Mouse (Mus musculus): ENCODE data around the gene Arhgap35.
A peak's percentile ranks its signal among the peaks of the same experiment; 100 is the strongest.
"Not testable (repeated sequence)": the region's sequence is repeated elsewhere in the genome, so short reads cannot be mapped to it uniquely, and the experiment has no call there.

Arhgap35 gene

GRCm38 (mm10) chr7:16614888-16615715, at the start of gene Arhgap35:
Gene Arhgap35 (minus strand): TSS chr7:16614993.
- peak; percentile 99 for DNase-seq (ENCODE audit: low read depth, low spot score)

DNA sequence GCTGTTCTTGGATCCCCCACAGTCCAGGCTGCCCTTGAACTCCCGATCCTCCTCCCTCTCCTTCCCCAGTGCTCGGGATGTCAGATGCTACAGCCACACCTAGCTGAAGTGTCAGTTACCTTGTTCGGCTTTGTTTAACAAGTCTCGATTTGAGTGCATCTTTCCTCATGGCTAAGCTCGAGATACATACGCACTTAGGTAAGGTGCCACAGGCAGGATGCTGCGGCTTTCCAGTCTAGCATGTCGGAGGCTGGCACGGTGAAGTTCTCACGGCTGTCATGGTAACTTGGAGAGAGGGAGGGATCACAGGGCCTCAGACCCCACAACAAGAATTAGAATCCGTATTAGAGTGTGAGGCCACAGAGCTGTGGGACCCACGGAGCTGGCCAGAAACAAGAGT, 29.5 kb upstream of the Arhgap35 start:
- DNase-seq (ENCODE audit: low read depth, low spot score) = no peak

DNA sequence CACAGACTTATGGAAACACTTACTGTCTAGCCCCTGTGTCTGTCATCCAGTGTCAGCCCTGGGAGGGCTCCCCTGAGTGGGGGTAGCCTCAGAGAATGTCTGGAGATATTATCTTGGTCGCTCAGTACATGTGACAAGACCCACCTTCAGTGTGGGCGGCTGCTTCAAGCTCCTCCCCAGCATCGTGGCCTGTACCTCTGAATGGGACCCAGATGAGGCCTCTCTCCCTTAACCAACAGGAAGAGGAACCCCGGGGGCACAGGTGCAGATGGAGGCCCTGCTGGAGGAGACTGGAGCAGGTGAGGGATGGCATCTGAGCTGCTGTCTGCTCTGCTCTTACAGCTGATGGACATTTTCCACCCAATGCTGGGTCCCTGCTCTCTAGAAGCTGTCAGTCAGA, 28.3 kb upstream of the Arhgap35 start:
- not testable (repeated sequence) for DNase-seq (ENCODE audit: low read depth, low spot score)

GRCm38 (mm10) chr7:16639028-16639427, 24.2 kb upstream of the Arhgap35 start:
- no peak for DNase-seq (ENCODE audit: low read depth, low spot score)

- no peak for DNase-seq (ENCODE audit: low read depth, low spot score)
Observed at GRCm38 (mm10) chr7:16635116-16635515, 20.3 kb upstream of the Arhgap35 start.

- not testable (repeated sequence) for DNase-seq (ENCODE audit: low read depth, low spot score)
Observed at GRCm38 (mm10) chr7:16633913-16634312, 19.1 kb upstream of the Arhgap35 start.

GRCm38 (mm10) chr7:16631932-16632331, 17.1 kb upstream of the Arhgap35 start:
- DNase-seq (ENCODE audit: low read depth, low spot score) = no peak

DNA sequence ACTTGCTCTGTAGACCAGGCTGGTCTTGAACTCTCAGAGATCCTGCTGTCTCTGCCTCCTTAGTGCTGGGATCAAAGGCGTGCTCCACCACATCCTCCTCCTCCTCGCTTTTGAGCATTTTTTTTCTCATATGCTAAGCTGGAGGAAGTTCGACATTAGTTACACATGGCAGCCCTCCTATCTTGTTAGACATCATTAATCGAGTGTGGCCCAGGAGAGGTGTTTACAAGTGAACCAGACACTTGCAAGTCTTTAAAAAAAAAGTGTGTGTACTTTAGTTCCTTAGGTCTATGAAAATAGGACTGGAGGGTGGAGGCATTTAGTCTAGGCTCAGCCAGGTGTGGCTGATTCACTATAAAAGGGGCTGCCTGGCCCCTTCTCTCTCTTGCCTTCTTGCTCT, 16.2 kb upstream of the Arhgap35 start:
- DNase-seq (ENCODE audit: low read depth, low spot score) = no peak

- peak; percentile 76 for DNase-seq (ENCODE audit: low read depth, low spot score)
Observed at GRCm38 (mm10) chr7:16629598-16630296, 15.0 kb upstream of the Arhgap35 start.

DNA sequence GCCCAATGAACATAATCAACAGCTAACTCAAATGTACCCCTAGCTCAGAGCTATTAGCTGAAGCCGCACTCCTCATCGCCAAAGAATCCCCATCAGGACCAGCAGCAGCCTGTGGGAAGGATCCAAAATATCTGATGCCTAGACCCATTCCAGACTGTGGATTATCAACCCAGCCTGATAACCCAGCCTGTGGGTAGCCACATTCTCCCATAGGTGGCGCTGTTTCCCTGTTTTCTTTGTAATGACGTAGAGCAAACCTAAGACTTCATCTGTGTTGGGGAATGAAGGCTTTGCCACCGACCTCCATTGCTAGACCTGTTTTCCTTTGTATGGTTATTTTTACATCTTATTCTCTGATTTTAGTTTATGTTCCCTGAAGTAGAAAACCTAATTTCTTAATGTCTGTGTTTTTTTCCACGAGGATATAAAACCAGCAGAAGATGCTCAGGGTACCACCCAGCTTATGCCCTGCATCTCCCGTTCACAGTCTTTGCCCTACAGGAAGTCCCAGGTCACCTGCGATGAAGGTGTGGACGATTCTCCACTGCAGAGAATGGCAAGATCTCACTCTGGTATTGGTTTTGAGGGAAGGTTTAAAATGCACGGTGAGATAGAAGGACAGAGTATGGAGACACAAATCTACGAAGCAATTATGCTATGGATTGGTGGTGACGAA, 13.4 kb upstream of the Arhgap35 start:
- DNase-seq (ENCODE audit: low read depth, low spot score) = peak; percentile 85

GRCm38 (mm10) chr7:16623687-16624086, 8.9 kb upstream of the Arhgap35 start:
- no peak for DNase-seq (ENCODE audit: low read depth, low spot score)

DNA sequence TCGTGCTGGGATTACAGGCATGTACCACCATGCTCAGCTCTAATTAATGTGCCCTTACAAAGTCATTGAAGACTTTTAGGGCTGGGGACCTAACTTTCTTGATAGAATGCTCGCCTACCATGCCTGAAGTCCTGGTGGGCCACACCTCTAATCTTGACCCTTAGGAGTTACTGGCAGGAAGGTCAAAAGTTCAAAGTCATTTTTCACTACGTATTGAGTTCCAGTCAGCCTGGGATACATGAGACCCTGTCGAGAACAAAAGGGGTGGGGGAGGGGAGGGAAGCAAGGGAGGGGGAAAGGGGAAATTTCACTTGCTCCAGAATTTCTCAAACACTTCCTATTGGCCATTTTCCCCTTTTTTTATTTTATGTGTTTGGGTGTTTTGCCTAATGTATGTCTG, 8.3 kb upstream of the Arhgap35 start:
- peak; percentile 18 for DNase-seq (ENCODE audit: low read depth, low spot score)

- no peak for DNase-seq (ENCODE audit: low read depth, low spot score)
Observed at GRCm38 (mm10) chr7:16621066-16621622, 6.4 kb upstream of the Arhgap35 start.

- DNase-seq (ENCODE audit: low read depth, low spot score) = peak; percentile 36
Observed at GRCm38 (mm10) chr7:16618661-16619211, 3.9 kb upstream of the Arhgap35 start.

DNA sequence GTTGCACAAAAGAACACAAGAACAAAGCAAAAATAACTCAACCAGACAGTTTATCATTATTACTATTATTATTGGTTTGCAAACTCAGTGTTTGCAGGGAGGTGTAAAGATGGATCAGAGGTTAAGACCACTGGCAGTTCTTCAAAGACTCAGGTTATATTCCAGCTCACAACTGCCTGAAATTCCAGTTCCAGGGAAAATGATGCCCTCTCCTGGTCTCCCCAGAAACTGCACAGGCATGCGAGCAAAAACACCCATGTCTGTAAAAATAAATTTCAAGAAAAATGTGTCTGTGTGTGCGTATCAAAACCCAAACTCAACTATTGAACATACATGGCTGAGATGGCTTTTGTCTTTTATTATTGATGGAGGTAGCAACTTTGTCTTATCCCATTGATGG, 2.3 kb upstream of the Arhgap35 start:
- DNase-seq (ENCODE audit: low read depth, low spot score) = peak; percentile 65

DNA sequence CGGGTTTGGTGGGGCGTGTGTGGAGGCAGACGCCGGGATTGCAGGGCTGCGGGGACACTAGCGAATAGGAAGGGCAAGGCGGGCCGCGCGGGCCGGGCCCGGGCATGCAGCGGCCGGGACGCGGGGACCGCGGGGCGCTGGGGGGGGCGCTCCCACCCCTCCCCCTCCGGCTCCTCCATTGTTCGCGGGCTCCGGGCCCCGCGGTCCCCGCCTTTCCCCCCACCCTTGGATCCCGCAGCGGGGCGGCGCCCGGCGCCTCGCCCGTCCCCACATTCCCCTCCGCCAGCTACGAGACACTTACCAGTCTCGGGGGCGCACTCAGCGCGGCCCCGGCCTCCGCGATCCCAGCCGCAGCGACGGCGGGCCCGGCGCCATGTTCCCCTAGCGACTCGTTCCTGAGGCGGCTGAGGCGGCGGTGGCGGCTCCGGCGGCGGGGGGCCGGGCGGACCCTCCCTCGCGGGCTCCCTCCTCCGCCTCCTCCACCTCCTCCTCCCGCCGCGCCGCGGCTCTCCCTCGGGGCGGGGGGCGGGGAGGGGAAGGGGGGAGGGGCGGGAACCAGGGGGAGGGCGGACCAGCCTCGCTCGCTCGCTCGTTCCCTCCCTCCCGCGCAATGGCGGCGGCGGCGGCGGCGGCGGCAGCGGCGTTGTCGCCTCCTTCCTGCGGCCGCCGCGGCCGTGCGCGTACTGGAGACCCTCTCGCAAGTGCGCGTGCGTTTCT, 464 bp downstream of the Arhgap35 start:
- DNase-seq (ENCODE audit: low read depth, low spot score) = peak; percentile 55

- peak; percentile 17 for DNase-seq (ENCODE audit: low read depth, low spot score)
Observed at GRCm38 (mm10) chr7:16613461-16614170, 1.2 kb downstream of the Arhgap35 start.

DNA sequence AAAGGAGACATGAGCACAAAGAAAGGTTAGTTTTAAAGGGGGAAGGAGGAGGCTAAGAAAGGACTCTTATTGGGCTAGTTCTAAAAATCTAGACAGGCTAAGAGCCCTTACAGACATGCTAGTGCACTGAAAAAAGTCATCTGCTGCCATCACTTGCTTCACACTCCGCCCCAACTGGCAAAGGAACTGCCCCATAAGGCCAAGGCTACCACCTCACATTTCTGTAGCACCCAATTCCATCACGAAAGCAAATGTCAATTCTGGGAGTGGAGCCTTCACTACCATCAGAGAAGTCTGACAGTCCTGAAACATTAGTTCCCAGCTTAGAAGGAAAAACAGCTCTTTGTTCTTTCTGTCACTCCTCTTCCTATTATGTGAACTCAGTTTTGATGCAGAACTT, 4.4 kb downstream of the Arhgap35 start:
- no peak for DNase-seq (ENCODE audit: low read depth, low spot score)

- no peak for DNase-seq (ENCODE audit: low read depth, low spot score)
Observed at GRCm38 (mm10) chr7:16608961-16609360, 5.8 kb downstream of the Arhgap35 start.

- DNase-seq (ENCODE audit: low read depth, low spot score) = no peak
Observed at GRCm38 (mm10) chr7:16608046-16608445, 6.7 kb downstream of the Arhgap35 start.

Measured in mesoderm, embryonic 11.5 days (tissue).